Mouse (Mus musculus): ENCODE results near the gene Vcl. TPM values are rescaled to one million over a fixed set of nuclear protein-coding genes. Genes with fewer than 3 reads are reported as not detected.

The Vcl gene
- 71.4 and 78.9 TPM in 2 replicates for polyA plus RNA-seq (2012; rRNA removed)

DNA sequence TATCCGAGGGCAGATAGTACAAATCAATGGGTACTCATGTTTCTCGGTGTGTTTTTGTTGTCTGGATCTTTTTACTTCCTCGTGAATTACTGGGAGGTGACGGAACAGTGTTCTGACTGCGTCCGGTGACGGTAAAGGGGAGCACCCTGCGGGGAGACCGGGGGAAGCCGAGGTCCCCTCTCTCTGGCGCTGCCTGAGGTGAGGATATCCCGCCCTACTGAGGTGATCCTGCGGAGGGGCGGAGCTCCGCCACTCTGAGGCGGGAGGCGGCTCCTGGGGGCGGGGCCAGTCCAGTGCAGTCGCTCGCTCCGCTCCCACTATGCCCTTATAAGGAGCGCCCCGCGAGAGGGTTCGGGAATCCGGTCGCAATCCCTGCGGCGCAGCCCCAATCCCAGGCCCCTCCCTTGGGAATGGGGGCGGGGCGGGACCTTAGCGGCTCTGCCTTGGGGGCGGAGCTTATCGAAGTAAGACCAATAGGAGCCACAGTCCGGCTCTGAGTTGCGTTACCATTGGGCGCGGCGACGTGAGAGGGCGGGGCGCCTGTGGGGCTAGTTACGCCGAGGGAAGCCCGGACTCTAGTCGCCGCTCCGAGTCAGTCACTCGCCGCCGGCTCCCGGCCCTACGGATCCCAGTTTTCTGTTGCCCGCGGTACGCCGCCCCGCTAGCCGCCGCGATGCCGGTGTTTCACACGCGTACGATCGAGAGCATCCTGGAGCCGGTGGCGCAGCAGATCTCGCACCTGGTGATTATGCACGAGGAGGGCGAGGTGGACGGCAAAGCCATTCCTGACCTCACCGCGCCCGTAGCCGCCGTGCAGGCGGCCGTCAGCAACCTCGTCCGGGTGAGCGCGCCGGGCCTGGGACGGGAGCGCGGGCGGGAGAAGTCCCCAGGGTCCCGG, at the start of gene Vcl:
TSS of gene Vcl (plus strand) at position 551 of the 898 bp plus-strand sequence.

DNA sequence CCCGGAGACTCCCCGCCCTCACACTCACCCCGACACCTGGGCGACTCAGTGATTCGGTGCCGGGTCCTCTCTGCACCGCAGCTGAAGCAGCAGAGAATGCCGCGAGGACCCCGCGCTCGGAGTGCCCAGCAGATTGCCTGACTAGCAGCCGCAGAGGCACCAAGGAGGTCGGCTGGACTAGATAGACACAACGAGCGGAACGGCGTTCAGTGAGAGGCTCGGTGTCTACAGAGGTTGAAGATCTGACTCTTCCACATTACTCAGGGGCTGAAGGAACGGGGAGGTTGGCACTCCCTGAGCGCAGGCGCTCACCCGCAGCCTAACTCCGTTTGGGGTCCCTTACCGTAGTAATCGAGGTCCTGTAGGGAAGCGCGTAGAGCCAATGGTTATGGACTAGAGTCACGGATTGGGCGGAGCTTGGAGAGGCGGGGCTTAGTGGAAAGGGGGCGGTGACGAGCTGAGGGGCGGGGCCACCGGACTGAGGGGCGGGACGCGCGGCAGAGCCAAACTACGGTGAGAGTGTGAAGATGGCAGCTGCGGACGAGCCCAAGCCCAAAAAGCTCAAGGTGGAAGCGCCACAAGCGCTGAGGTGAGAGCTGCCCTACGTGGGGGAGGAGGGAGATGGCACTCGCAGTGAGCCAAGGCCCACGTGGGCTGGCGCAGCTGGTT, 123.0 kb downstream of the Vcl start, which contains the start of the genes Ap3m1 and Adk:
TSS of gene Ap3m1 (minus strand) at position 397 of the 669 bp plus-strand sequence.
TSS of gene Adk (plus strand) at position 463 of the 669 bp plus-strand sequence.

Other genes with a start within 250 kb of the Vcl start
- 53.0 and 81.9 TPM in 2 replicates for gene Fut11, start 234.4 kb upstream of the Vcl start, polyA plus RNA-seq (2012; rRNA removed)
- 24.3 and 35.0 TPM in 2 replicates for gene Chchd1, start 226.4 kb upstream of the Vcl start, polyA plus RNA-seq (2012; rRNA removed)
- gene Zswim8, start 221.8 kb upstream of the Vcl start, polyA plus RNA-seq (2012; rRNA removed) = 313 and 413 TPM in 2 replicates
- 57.2 and 65.6 TPM in 2 replicates for gene Ndst2, start 194.8 kb upstream of the Vcl start, polyA plus RNA-seq (2012; rRNA removed)
- 99.6 and 105 TPM in 2 replicates for gene Camk2g, start 135.3 kb upstream of the Vcl start, polyA plus RNA-seq (2012; rRNA removed)
- gene Plau, start 92.7 kb upstream of the Vcl start, polyA plus RNA-seq (2012; rRNA removed) = 24.2 and 24.8 TPM in 2 replicates
- 12.3 and 19.3 TPM in 2 replicates for gene Ap3m1, start 123.1 kb downstream of the Vcl start, polyA plus RNA-seq (2012; rRNA removed)
- gene Adk, start 123.2 kb downstream of the Vcl start, polyA plus RNA-seq (2012; rRNA removed) = 20.8 and 35.1 TPM in 2 replicates